Mouse (Mus musculus): ENCODE results near the gene Ccdc107.
A peak's percentile ranks its signal among the peaks of the same experiment; 100 is the strongest.
"Not testable (repeated sequence)": the region's sequence is repeated elsewhere in the genome, so short reads cannot be mapped to it uniquely, and the experiment has no call there.

Gene Ccdc107

DNA sequence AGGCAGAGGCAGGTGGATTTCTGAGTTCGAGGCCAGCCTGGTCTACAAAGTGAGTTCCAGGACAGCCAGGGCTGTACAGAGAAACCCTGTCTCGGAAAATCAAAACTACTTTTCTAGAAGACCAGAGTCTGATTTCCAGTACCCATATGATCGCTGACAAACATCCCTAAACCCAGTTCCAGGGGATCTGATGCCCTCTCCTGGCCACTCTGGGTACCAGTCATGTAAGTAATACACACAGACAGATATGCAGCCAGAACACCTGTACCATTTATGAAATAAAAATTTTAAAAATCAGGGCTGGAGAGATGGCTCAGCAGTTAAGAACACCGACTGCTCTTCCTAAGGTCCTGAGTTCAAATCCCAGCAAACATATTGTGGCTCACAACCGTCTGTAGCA is 7.0 kb upstream of the Ccdc107 start:
- DNase-seq (ENCODE audit: low read depth): not testable (repeated sequence)

DNA sequence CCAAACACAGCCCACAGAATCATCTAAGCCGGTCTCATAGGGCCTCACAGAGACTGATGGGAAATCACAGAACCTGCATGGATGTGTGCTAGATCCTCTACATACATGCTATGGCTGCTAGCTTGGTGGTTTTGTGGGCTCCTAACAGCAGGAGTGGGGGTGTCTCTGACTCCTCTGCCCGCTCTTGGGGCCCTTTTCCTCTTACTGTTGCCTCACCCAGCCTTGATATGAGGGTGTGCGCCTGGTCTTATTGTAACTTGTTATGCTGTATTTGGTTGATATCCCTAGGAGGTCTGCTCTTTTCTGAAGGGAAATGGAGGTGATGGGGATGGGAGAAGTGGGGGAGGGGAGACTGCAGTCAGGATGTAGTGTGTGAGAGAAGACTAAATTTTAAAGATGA is 3.1 kb upstream of the Ccdc107 start:
- no peak for DNase-seq (ENCODE audit: low read depth)

DNA sequence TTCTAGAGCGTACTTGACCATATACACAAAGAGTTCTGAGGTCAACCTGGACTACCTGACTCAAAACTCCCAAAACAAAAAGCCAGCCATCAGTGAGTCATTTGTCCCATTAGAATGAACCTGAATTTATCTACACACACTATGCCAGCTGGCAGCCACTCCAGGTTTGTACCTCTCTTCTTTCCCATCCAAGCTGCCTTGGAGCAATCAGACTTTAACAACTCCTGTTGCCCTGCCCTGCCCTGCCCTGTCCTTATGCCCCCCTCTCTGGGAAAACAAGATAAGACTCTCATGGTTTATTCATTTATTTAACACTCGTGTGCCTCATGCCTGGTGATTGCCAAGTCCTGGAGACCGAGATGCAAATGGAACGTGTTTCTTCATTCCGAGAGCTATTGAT is 1.9 kb upstream of the Ccdc107 start:
- no peak for DNase-seq (ENCODE audit: low read depth)

DNA sequence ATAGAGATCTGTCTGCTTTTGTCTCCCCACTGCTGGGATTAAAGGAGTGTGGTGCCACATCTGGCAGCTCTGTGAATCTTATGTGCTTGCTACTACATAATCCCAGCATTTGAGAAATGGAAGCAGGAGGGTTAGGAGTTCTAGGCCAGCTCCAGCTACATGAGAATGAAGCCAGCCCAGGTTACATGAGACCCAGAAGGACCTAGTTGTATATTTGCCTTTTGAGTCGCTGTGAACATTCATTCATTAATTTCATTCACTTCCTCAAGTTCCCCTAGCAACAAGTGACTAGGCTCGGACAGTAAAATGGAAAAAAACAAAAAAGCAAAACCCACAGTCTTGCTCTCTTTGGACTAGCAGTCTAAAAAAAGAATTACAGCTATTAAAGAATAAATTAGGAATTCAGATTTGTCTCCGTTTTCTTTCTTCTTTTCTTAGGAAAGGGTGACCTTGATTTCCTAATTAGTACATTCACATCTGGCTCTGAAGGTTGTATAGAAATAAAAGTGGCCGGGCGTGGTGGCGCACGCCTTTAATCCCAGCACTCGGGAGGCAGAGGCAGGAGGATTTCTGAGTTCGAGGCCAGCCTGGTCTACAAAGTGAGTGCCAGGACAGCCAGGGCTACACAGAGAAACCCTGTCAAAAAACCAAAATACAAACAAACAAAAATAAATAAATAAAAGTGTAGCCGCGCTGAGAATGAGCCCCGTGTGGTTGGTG is 439 bp upstream of the Ccdc107 start:
- DNase-seq (ENCODE audit: low read depth): peak; percentile 63

DNA sequence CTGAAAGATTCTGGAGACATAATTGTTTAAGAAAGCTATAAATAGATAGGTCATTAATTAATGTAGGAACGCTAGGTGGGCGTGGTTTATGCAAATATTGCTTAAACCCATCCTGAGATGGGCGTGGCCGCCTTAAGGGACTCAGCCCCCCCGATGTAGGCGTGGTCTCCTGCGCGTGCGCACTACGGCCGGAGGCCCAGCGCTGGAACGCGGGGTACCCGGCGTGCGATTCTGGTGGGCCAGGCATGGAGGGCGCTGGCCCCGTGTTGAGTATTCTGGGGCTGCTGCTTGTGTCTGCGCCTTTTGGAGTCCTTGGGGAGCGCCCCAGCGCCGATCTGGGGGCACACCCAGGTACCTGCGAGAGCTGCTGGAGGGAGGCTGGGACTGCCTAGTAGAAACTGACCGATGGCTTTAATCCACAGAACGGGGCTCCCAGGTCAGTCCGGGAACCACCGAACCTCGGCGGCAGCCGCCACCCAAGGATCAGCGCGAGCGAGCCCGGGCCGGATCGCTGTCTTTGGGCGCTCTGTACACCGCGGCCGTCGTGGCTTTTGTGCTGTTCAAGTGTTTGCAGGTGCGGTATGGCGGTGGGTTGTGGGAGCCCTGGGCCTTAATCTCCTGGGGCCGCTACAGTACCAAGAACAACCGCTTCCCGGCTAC is 616 bp downstream of the Ccdc107 start:
- peak; percentile 97 for DNase-seq (ENCODE audit: low read depth)

DNA sequence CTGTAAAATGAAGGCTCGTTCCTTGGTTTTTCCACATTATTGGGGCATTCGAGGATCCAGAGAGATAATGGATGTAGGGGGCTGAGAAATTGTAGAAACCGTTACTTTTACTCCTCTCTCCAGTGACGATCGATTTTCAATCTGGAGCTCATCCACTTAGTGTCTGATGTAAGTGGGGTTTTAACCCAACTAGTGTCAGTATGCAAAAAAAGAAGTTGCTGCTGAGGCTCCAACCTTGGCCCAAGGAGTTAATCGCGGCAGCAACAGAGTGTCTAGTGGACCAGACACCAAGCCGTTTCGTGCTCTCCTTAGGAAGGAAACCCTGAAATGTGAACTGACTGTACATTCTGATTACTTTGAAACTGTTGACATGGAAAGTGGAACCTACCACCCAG is 1.1 kb downstream of the Ccdc107 start:
- peak; percentile 56 for DNase-seq (ENCODE audit: low read depth)

DNA sequence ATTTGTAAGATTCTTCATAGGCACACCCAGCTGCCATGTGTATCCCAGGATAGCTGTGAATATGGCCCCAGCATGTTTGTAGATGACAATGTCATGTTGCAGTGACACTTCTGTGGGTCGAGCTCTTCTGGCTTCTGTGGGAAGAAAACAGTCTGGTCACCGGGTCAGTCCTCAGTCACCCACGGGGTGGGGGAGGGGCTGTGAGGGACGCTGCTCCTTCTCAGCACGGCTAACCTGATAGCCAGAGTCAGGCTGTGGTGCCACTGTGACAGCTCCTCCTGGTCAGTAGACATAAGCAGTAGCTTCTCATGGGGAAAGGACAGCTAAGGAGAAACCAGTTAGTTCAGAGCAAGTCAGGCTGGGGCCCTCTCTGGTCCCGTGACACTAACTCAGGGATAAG is 3.9 kb downstream of the Ccdc107 start:
- DNase-seq (ENCODE audit: low read depth): no peak

DNA sequence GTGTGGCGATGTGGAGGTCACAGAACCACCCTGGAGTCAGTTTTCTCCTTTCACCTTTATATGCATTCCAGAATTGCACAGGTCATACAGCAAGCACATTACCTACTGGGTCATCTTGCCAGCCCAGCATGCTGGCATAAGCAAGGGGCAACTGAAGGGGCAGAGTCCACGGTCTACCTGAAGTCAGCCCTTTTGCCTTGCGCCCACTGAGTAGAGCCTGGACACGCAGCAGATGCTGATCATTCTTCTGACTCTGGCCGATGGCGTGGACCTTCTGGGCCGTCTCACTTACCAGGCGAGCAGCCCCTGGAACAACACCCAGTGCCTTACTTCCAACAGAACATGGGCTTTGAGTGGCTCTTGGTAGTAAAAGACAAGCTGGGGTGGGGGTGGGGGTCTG is 4.7 kb downstream of the Ccdc107 start:
- DNase-seq (ENCODE audit: low read depth): no peak

DNA sequence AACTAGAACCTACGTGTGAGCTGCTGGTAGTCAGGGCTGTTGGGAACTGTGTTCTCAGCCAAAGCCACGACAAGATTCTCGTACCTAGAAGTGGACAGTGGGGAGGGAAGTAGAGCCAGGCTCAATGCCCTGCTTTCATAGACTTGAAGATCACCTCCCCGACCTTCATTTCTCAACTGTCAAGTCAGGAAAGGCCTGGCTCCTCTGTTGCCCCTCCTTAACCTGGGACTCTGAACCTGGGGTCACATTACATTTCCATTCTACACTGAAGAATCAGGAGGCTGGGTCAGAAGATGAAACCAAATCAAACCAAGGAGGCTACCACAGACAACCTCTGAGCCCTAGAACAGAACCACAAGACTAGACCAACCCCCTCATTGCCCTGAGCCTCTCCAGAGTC is 5.2 kb downstream of the Ccdc107 start:
- no peak for DNase-seq (ENCODE audit: low read depth)

DNA sequence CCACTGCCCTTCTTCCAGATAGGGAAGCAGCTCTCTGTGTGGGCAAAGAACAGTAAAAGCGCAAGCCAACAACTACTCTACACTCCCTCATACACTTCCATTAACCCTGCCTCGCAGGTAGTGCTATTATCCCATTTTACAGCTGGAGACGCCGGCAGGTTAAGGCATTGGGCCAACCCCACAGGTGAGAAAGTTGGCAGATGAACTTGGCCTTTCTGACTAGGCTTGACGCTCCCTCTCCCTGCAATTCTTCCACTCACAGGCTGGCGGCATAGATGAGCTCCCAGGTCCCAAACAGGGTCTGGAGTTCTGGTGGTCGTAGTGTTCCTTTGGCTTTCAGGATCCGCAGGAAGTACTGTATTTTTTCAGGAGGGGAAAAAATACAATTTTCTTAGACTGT is 6.3 kb downstream of the Ccdc107 start:
- peak; percentile 75 for DNase-seq (ENCODE audit: low read depth)

DNA sequence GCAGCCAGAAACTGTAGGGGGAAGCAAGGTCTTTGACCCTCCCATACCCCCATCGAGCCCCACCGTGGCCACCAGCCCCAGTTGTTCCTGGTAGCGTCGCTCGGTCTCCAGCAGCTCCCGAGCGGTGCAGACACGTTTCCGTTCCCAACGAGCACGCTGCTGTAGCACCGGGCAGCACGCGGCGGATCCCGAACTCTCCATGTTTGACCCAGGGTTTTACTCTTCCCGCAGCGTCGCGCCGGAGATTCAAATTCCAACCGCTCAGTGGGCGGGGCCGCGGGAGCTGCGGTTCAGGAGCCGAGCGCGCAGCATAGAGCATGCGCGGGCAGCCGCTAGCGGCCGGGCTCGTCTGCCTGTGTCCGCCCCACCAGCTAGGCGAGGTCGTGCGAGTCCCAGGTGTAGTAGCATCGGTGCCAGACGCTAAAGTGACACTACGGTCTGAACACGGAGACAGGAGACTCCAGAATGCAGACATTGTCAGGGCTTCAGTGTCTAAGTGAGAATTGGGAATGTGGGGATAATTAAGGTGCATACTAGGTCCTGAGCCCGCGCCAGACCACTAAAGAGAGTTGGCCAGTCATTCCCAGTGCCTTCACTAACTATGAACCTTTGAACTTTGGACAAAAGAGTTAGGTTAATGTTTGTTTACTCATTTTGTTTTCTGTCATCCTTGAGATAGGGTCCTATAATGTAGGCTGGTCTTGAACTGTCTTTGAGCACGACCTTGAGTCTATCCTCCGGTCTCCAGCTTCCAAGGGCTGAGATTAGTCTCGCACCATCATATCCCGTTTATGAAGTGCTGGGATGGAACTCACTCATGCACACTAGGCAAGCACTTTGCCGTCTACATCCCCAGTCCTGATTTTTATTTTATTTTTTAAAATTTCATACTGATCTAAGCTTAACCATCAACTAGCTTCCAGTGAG is 7.0 kb downstream of the Ccdc107 start, which contains the start of gene Arhgef39:
Arhgef39 (minus strand) TSS at position 289 of the 927 bp plus-strand sequence.
- peak; percentile 86 for DNase-seq (ENCODE audit: low read depth)

DNA sequence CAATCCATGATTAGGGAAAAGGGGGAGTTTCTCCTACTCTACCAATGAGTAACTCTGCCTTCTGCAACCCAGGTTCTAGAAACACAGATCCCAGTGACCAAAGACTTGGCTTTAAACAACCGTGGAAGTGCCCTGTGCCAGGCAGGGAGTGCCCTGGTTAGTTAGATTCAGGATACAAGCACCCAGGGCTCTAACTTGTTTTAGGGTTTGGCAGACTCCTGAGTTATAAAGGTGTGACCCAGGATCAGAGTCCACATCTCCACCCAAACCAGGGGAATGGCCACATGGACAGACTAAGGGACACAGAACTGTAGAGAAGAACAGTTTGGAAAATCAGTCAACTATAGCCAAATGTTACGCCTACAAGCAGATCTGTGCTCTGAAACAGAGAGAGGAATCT is 10.3 kb downstream of the Ccdc107 start:
- no peak for DNase-seq (ENCODE audit: low read depth)

DNA sequence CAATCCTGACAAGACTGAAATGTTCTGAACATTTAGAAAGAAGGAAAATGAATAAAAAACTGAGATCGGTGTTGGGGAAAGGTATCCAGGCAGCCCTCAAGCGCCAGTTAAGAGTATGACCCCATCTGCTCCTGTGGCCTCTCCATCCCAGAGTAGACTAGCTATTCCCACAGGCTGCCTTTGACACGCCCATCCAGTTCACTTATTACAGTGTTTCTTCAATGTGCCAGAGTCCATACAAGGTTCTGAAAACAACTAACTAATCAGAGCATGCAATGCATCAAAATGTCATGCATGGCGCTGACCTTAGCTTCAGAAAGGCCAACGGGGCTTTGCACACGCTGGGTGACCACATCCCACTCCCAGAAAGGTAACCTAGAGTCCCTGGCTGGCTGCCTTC is 10.8 kb downstream of the Ccdc107 start:
- DNase-seq (ENCODE audit: low read depth): no peak

DNA sequence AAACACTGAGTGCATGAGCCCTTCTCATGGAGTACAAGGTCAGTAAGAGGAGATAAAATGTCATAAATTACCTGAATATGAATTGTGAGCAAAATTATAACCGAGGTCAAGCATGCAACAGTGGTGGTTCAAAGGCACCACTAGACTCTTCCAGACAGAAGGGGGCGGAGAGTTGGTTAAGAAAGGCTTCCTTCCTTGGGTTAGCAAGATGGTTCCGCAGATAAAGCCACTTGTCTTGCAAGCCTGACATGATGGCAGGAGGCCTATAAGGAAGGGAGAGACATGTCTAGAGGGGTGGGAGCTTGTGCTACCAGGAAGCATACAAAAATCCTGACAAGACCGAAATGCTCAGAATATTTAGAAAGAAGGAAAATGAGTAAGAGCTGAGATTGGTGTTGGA is 11.6 kb downstream of the Ccdc107 start:
- peak; percentile 98 for DNase-seq (ENCODE audit: low read depth)

DNA sequence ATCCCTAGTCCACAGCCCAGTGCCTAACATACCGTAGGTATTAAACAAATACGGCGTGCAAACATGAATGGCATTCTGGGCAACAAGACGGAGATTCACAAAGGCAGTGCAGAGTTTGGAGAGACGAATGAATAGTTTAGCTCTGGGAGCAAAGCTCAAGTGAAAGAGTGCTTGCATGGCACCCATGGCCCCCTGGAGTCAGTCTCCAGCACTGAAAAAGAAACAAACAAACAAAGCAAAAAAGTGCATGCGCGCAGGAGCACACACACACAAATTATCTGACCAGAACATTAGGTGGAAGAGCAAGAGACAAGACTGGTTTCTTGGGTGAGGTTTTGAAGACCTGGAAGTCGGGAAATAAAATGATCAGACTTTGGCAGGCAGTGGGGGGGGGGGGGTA is 13.4 kb downstream of the Ccdc107 start:
- no peak for DNase-seq (ENCODE audit: low read depth)

DNA sequence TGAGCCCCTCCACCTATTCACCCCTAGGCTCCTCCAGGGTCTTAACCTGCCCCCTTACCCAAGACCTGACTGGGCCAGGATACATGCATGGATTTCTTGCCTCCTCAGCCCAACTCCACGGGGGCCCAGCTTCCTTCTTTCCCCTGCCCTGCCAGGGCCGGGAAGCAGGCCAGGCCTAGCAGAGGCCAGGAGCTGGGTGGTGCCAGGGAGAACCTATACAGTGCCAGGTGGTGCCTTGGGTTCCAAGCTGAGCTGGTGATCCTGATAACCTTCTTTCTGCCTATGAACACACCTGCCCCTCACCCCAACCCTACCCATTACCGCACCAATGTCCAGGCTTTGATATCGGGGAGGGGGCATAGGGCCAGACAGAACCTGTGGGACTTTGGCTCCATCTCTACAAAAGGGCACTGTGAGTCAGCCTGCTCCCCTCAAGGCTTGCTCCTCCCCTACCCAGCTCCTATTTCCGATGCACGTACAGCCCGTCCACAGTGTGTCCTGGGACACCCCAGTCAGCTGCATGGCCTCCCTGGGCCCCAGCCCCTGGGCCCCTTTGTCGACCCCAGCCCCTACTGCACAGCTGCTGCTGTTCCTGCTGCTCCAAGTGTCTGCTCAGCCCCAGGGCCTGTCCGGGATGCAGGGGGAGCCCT is 14.0 kb downstream of the Ccdc107 start, which contains the start of gene Car9:
Car9 (plus strand) TSS at position 431 of the 650 bp plus-strand sequence.
- DNase-seq (ENCODE audit: low read depth): no peak

DNA sequence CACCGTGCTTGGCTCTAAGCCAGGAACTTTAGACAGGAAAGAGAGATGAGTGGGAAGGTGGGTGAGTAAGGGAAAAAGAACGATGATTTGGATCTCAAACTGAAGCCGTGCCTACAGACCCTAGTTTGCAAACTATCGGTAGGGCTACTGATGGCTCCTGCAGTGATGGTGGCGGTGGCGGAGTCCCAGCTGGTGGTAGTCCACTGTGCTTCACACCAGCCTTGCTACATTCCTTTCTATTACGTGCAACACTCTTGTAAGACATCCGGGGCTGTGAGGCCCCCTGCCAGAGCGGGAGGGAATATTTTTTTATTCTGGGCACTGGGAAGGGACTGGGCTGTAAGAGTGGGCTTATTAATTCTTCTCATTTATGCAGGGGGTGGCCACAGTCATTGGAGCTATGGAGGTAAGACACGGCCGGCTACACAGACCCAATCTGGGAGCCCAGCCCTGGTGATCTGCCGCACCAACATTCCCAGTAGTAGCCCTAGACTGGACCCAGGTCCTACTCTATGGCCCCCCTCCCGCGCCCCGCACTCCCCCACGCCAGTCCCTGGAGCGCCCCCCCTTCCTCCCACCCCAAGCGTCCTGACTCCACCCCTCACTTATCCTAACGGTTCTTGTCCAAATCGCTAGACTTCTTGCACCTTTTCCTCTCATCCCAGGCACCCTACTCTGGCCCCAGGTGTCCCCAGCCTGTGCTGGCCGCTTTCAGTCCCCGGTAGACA is 15.4 kb downstream of the Ccdc107 start:
- DNase-seq (ENCODE audit: low read depth): peak; percentile 54

DNA sequence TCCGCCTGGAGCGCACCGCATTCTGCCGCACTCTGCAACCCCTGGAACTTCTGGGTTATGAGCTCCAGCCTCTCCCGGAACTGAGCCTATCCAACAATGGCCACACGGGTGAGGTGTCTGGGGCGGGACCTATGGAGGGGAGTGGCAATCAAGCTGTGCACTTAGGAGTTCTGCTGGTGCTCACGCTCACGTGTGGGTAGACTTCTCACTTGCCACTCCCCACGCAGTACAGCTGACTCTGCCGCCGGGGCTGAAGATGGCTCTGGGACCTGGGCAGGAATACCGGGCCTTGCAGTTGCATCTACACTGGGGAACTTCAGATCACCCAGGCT is 15.9 kb downstream of the Ccdc107 start:
- peak; percentile 94 for DNase-seq (ENCODE audit: low read depth)

DNA sequence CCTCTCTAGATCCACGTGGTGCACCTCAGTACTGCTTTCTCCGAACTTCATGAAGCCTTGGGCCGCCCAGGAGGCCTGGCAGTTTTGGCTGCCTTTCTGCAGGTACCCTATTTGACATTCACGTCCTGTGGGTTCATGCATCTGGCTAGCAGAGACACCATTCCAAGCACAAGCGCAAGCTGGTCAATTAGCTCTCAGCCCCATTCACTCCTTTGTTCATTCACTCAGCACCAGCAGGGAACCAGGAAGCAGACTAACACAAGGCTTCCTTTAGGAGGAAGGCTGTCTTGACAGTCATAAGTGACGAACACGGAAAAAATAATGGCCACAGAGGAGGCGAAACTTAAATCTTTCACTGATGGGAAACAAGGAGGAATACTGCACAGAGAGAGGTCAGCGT is 16.4 kb downstream of the Ccdc107 start:
- peak; percentile 73 for DNase-seq (ENCODE audit: low read depth)

DNA sequence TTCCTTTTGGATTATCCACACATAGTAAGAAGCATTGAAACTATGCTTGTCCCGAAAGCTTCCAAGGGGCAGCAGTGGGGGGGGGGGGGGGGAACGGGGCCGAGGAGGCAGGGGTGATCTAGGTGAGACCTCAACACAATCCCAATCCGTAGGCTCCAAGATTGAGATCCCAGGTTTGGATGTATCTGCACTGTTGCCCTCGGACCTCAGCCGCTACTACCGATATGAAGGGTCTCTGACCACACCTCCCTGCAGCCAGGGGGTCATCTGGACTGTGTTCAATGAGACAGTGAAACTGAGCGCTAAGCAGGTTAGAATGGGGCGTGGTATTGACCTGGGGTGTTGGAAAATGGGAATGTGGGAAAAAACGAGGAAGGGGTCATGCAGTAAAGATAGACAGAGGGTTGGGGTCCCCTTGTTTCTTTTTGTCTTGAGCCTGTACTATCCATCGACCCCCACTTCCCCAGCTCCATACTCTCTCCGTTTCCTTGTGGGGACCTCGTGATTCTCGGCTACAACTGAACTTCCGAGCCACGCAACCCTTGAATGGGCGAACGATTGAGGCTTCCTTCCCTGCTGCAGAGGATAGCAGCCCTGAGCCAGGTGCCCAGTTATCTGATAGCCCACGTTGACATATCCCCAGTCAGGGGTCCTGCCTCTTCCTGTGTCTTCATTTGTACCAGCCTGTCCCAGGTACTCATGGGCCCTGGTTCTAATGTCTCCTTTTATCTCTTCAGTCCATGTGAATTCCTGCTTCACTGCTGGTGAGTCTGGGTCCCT is 19.2 kb downstream of the Ccdc107 start:
- no peak for DNase-seq (ENCODE audit: low read depth)

DNA sequence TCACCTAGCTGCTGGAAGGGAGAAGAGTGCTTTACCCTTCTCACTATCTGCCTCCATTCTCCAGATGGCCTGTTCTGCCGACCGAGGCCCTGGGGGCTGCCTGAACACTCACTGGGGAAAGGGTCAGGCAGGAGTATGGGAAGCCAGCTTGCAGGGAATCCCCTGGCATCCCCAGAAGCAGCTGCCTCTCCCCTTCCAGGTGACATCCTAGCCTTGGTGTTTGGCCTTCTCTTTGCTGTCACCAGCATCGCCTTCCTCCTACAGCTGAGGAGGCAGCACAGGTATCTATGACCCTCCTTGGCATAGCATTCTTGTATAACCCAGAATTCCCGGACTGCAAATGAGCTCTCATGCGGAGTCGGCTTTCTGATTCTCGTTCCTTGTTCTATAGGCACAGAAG is 20.0 kb downstream of the Ccdc107 start:
- no peak for DNase-seq (ENCODE audit: low read depth)
